Mouse (Mus musculus) hindlimb bud, embryonic 11.5 days (tissue): ENCODE data around the gene Scube1.

Source experiments
- DNase-seq: peaks from one replicate; pipeline ENCODE4 v3.0.0-alpha.2; 2012; ENCODE audit warnings: low read depth, low spot score; ENCODE audit errors: extremely low spot score

Gene Scube1

DNA sequence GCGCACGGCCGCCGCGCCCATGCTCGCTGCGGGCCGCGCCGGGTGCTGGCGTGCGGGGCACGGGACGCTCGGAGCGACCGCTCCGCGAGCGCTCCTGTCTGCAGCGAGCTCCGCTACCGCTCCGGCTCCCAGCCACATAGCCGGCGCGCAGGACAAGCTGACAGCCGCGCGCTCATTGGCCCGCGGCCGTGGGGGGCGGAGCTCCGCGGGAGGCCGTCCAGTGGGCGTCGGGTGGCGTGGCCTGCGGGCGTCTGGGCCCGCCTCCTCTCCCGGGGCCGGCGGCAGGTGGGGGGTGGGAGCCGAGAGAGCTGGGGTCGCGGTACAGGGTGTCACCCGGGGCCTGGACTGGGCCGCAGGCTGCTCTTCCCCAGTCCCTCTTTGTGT, at the start of gene Scube1:
Gene Scube1, minus strand, starts transcription at position 136 of the 384 bp plus-strand sequence.
- DNase-seq: no peak

DNA sequence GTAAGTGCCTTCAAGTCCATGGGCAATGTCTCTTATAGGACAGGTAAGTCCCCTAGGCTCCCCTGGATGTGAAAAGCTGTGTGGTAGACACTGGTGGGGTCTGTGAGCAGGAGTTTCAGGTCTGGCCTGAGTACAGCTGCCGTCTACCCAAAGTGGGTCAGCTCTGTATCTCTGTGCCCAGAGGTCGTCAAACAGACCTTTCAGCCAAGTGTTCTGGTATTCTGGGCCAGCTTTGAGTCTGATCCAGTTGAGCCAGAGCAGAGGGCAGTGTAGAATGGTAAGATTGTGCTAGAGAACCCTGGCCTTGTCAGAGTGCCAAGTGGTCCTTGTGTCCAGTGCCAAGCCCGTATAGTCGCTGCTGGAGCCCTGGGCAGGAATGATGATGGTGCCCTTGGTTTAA, 48.1 kb upstream of the Scube1 start:
- DNase-seq: no peak

DNA sequence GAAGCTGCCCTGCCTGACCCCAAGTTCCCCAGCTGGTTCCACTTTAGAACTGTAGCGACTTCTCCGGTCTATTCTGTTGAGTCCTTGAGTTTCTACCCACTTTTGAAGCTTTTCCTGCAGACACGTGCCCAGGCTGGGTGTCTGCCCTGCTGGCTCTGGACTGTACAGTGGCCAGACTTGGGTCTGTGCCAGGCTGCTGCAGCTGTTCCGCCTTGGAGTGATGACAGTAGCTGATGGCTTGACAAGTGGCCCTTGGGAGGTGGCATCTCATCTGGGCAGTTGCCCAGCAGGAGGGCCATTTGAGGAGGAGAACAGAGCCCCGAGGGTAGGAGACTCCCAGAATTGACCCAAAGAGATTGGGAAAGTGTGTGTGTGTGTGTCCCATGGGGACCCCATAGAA, 47.6 kb upstream of the Scube1 start:
- DNase-seq: no peak

DNA sequence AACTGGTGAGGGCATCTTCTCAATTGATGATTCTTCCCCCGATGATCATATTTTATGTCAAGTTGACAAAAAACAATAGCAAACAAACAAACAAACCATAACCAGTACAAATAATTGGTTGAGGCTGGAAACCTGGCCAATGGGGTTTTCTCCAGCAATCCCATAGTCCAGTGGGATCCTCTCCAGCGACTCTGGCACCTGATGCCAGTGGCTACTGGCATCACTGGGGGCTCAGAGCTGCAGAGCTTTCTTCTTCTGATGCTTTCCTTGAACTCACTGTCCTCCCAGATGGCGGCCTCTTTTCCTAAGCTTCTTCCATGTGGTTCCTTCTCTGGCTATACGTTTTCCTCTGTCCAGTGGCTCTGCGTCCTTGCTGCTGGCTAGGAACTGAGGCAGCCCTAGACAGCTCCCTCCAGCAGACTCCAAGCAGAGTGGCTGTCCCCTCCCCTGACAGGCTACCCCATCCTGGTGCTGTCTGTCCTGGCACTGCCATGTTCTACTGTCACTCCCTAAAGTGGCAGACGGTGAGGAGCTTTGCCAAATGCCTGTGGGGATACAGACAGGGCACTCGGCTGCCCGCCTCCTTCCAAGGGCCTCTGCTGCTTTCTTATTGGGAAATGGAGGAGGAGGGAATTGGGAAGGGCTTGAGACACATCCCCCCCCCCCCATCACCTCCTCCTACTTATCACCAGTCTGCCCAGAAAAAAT, 46.7 kb upstream of the Scube1 start:
- DNase-seq: no peak

DNA sequence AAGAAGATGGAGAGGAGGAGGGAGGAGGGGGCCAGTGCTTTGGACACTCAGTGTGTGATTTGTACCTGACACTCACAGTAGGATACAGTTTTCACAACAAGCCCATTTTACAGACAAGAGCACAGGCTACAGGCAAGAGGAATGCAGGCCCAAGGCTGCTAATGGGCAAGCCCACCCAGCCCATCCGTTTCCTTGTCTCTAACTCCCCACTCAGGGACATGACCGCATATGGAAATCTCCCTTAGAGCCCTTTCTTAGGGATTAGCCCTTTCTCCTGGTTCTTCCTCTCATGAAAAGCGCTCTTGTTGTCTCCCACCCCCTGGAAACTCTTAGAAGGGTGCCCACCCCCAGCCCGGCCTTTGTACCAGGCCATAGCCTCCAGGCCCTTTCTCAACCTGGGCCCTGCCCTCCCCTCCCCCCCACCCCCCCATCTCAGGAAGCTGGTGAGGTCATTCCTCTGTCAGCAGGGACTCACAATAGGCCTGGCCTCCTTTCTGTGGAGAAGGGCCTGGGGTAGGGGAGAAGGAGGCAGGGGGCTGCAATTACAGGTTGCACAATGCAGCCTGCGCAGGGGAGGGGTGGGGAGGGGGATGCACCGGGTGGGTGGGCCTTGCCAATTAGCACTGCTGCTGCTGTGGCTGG, 40.7 kb upstream of the Scube1 start:
- DNase-seq: no peak

DNA sequence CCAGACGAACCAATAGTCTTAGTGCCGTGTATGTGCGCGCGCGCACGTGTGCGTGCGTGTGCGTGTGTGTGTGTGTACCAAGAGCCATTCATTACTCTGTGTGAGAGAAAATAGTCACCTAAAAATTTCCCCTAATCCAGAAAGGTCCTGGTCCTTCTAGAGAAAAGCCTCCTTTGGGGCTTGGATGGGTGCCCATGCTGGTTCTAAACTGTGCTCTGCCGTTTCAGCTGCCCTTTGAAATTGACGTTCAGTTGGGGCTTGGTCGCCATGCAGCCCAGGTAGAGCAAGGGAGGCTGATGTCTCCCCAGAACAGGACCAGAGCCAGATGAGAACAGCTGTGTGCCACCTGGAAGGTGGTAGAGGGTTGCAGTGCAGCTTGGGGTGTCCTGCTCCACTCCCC, 36.7 kb upstream of the Scube1 start:
- DNase-seq: no peak

DNA sequence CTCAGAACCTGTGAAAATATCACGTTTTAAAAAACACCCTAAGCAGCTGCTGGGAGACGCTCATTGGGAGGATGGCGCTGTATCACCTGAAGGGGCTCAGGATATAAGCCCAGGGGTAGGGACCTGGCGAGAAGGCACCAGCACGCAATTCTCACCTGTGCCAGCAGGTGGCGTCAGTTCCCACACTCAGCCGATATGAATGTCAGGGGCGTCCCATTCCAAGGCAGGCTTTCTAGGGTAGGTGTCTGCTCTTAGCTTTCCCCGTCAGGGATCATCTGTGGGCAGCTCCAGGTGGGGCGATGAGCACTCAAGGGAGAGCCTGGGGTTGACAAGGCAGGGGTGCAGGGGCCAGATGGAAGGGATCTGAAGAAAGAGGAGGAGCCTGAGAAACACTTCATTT, 35.9 kb upstream of the Scube1 start:
- no peak for DNase-seq

DNA sequence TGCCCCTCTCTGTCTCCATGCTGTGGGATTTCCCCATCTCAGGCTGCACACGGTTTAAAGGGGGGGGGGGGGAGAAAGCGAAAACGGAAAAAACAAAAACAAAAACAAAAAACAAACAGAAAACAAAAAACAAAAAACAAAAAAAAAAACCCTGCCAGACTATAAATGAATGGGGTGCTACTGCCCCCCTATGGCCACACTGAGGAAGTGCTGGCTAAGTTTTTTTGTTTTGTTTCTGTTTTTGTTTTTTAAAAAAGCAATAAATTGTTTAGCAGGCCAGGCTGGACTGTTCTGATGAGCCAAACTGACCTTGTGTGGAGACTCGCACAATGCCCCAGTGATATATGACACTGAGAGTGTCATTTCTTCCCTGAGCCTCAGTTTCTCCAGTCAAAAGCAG, 34.1 kb upstream of the Scube1 start:
- DNase-seq: no peak

DNA sequence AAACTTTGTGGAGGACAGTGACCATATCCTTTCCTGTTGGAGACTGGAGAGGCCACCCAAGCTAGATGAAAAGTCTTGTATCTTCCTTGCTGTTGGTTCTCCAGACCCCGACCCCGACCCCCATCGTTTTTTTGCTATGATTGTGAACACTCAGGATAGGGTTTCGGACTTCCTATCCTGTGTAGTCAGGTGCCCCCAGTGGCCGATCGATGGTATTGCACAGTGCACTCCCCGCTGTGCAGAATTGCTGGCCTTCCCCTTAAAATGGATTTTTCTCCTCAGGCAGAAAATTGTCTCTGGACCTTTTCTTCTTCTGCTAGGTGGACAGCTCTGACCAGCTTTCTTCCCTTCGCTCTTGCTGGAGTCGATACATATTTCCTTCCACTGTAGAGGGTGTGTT, 31.9 kb upstream of the Scube1 start:
- no peak for DNase-seq

DNA sequence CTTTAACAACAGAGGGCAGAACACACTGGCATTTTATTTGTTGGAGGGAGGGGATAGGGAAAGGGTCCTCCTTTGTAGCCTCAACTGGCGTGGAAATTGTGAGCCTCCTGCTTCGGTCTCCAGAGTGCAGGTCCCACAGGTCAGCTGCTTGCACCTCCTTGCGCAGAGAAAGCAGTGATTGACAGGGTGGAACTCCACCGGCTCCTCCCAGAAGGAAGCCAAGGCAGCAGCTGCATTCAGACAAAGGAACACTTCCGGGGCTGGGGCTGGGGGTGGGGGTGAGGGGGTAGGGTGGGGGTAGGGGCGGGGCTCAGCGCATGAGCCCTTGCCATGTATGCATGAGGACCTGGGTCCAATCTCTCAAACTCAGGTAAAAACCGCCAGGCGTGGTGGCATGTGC, 24.6 kb upstream of the Scube1 start:
- DNase-seq: no peak

DNA sequence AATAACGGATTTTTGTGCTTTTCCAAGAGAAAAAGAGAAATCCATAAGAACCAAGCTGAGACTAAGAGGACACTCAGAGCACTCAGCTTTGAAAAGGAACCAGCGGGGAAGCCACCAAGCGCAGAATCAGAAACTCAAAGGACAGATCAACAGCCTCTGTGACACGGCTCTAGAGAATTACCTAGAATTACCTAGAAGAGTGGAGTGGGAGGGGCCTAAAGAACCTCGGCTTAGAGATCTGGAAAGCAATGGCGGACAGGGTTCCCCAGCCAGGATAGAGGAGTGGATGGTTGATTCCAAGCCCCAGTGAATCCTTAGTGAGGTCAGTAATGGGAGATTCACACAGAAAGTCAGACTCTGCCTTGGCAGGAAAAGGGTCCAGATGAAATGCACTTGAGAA, 24.2 kb upstream of the Scube1 start:
- DNase-seq: no peak

DNA sequence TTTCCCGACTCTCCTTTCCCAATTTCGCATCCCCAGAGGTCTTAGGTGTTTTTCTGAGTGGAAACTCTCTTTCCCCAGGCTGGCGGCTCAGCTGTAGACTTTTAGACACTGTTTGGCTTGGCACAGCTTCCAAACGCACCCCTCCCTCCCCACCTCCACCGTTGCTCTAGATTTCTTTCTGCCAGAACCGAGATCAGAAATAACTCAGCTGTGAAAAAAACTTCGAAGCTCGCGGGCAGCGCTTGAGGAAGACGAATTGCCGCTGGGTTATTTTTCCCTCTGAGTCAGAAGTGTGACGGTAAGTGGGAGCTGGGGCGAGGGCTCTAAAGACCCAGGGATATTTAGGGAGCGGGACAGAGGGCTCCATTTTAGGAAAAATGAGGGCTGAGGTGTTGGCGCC, 21.5 kb upstream of the Scube1 start:
- no peak for DNase-seq

DNA sequence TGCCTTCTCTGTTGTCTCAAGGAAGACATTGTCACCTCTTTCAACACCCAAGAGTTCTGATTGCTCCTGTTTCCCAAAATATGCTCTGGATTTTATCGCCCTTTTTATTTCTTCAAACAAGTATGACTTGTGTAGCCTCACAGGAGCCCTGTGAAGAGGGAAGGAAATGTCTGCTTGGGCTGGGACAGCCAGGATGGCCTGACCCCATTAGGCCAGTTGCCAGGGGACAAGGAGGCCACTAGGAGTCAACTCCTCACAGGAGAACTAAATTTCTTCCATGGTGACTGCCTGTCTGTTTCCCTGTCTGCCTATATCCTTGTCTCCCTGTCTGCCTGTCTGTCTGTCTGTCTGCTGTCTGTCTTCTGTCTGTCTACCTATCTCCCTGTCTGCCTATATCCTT, 17.2 kb upstream of the Scube1 start:
- DNase-seq: no peak

DNA sequence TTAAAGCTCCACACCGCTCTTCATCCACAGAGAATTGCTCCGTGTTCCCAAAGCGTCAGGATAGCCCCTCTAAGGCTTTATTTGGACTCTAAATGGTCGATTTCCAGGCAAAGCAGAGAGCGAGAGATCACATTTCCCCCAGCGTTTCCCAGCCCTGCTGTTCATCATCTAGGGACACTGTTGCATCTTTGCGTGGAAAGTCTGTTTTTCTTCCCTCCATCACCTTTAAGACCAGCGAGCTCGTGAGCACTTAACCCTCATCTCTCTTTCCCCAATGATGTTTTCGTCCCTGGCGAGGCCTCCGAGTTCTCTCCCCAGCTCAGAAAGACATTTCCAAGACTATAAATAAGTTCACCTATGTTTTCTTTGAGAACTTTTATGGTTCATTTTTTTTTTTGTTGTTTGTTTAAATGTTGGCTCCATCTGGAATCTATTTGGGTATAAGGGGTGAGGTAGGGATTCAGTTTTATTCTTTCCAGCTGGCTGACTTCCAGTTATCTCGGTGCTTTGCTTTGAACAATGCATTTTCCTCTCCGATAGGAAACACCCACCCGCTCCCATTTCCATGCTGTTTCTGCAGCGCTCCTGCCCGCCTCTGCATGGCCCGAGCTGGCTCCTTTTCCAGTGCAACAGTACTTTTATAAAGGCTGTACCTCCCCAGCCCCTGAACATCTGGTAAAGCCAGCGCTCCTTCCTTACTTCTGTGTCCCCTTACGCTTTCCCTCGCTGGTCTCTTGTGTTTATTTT, 16.0 kb upstream of the Scube1 start:
- no peak for DNase-seq

DNA sequence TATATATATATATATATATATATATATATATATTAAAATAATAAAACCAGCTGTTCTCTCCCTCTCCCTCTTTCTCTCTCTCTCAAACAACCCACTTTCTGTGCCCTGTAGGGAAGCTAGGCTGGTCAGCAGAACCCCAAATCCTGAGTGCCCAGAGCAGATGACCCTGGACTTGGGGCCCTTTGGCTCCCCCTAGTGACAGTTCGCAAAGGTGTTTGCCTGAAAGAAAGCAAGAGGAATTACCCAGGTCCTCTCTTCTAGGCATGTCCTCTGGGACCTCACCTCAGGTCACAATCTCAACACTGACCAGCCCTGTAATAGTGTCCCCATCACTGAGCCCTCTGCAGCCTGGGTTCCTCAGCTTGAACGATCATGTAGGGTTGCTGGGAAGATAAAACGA, 2.8 kb upstream of the Scube1 start:
- no peak for DNase-seq

DNA sequence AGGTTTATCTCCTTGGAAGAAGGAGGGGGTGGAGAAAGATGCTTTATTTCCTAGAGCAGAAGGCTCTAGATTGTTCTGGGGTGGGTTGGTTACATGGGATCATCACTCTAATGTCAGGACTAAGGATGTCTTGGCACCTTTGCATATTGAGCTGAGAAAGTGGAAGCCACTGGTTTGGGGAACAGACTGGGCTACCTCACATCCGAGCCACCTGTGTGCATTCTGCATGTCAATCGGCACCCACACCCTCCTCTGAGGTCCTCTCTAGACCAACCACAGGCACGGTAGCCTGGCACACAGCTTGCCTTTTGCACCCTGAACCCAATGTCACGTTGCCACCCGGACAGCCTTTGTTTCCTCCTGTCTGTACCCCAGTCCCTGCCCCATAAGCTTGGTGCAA, 1.9 kb upstream of the Scube1 start:
- no peak for DNase-seq

DNA sequence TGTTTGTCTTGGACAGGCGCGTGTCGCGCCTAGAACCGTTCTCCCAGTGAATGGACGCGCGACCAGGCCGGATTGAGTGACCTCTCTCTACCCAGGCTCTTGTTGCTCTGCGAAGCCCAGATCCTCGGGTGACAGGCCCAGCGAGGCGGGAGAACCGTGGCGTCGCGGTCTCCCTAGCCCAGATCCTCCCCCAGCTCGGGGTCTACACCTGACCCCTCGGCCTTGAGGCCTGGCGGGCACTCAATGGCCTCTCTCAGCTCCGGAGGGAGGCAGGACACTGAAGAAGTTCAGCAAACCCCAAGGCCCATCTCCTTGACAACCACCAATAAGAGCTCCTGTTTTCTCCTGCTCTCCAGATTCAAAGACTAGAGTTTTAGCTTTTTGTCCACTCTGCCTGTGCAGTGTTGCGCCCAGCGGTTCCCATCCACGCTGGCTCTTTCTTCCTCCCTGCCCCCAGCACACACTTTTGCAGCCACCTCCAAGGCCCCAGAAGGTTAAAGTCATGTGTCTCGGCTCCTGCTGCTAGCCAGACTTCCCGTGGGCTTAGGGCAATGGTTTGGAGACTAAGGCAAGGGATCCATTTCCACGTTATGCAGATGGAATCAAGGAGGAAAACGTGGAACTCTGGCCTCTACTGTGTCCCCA, 857 bp upstream of the Scube1 start:
- no peak for DNase-seq

DNA sequence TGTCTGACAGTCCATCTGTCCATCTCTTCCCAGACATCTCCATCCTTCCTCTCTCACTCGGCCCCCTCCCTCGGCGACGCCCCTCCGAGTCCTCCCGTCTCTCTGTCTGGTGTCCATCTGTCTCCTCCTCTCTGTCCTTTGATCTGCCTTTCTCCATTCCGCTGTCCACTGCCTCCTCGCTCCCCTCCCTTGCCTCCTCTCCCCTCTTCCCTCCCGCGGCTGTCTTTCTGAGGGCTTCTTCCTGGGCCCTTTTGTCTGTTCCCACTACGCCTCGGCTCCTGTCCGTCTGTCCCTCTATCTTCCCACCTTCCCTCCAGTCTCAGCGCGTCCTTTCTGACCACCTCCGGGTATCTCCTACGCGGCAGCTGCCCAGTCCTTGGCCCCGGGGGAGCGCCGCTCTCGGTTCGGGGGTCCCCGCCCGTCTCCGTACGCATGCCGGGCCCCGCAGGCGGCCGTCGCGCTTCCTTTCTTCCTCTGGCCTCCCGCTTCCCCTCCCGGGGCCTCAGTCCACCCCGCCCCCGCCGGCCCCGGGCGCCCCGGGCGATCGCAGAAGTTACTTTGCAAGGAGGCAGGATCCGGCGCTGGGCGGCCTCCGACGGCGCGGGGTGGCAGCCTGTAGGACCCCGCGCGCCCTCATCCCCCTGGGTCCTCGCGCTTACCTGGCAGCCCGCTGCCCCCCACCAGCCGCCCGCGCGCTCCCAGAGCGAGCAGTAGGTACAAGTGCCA, 498 bp downstream of the Scube1 start:
- no peak for DNase-seq

DNA sequence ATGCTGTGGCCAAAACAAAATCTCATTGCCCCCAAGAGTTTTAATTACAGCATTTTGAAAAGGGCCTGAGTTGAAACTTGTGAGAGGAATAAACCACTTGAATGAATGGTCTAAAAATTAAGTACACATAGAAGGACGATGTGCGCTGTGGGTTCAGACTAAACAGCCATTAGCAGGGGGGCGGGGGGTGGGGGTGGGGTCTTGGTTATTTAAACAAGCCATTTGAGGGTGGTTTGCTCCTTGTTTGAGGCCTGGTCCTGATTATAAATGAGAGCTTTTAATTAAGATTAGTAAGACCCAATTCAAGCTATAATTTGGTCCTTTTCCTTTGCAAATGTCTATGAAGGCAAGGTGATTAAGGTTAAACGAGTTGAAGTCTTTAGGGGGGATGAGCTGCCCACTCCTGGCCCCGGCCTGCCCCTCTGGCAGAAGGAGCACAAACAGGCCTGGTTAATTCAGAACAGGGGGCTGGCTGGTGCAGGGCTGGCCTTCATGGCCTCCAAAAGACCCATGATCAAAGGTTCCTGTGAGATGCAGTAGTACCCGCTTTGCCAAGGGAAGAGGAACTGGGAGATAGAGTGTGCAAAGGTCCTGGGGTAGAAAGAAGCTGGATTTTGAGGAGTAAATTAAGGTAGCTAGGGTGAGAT, 9.1 kb downstream of the Scube1 start:
- DNase-seq: no peak

DNA sequence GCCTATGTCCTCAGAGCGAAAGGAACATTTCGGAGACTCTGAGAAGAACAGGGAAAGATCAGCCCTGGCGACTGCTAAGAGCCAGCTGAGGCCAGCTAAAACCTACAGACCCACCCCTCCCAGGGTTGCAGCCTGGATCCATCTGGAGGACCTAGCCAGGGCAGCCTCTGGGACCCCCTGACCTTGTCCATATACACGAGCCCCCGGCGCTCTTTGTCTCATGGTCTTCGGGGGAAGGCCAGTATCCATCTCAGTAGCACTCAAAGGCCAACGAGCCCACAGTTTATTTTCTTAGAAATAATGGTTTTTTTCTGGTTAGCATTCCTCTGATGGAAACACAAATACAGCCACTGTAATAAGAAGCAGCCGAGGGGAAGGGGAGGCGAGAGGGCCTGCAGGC, 12.0 kb downstream of the Scube1 start:
- no peak for DNase-seq

DNA sequence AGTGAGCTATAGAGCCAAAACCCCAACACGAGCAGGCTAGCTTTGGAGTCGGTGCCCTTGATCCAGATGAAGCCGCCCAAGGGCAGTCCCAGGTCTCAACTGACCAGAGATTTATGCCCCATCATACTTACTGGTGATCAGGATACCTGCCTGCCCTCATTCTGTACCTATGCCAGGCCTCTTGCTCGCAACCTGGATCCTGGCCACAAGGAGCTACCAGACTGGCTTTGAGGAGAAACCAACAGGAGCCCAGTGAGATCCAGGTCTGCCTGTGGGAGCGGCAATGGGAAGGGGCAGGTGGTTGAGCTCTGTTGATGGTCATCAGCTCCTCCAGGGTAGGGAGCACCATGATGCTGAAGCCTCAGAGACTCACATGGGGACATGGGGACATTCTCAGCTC, 12.5 kb downstream of the Scube1 start:
- no peak for DNase-seq
